Mouse (Mus musculus): Measurements from ENCODE around the gene Mia.

GRCm38 (mm10) chr7:27166614-27167474 is 14.1 kb downstream of the Mia start, which contains the start of gene Egln2:
- TF ChIP-seq CTCF (IDR thresholded peaks at IDR 0.05; ENCODE audit: low read depth): no peak
- TF ChIP-seq EP300 (IDR thresholded peaks at IDR 0.05; ENCODE audit: low read depth): no peak
